Mouse (Mus musculus): ENCODE data around the gene Anapc5.

DNA sequence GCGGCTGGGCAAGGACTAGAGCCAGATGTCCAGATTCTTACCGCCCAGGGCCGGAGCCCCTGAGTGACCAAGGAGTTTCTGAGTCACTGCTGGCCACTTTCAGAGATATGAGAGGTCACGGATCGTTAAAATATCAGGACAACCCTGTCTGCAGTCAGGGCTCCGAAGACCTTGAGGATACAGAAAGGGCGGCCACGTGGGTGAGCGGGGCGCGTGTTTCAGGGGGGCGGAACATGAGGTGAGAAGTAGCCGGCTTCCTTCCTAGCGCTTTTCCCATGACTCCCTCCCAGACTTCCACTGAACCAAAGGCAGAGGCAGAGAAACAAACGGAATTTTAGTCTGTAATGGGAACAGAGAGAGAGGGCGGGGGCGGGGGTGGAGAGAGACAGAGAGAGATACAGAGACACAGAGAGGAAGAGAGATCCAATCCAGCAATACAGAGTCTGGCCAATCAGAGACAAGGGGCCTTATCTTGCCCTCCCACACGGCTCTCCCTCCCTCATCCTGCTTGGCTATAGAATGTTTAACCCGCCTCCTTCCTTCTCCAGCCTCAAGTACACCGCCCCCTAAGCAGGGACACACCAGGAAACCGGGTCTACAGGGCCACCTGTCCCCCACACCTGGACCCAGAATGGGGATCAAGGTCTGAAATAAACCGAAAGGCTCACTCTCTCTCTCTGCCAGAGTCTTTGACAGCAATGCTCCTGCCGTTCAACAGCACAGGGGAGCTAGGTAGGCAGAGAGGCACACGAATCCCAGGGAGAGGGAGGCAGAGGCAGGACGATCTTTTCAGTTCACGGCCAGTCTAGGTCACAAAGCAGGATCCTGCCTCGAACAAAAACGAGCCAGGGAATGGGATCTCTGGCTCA lies 46.2 kb downstream of the Anapc5 start:
- TF ChIP-seq POLR2A (IDR thresholded peaks at IDR 0.05; ENCODE audit: insufficient read depth, low read length) (no peak), CTCF (IDR thresholded peaks at IDR 0.05; ENCODE audit: low read depth, low read length) (no peak)
